Mouse (Mus musculus): ENCODE data around the gene Barx2. TPM values are rescaled to one million over a fixed set of nuclear protein-coding genes. Genes with fewer than 3 reads are reported as not detected.

Barx2 gene
- polyA plus RNA-seq, 1 experiment from 2014 or later: 5.5 TPM

GRCm38 (mm10) chr9:31855668-31856067 is 57.6 kb downstream of the Barx2 start:
- Histone ChIP-seq H3K36me3 (ENCODE audit: control insufficient read depth, insufficient read depth, low read length) (no peaks in the 10 kb centered on the region), H3K4me2 (ENCODE audit: low read depth, low read length) (no peak overlapping the region), H3K4me1 (ENCODE audit: control insufficient read depth, insufficient read depth, low read length) (no peaks in the 10 kb centered on the region), H3K4me3 (ENCODE audit: low read depth, low read length) (no peak overlapping the region), H3K9ac (ENCODE audit: low read depth, low read length) (no peak overlapping the region), H3K9me3 (ENCODE audit: control insufficient read depth, low read length) (no peaks in the 10 kb centered on the region), H3K27ac (replicated peaks; ENCODE audit: low read depth, low read length) (no peak overlapping the region), H3K27me3 (replicated peaks; ENCODE audit: control insufficient read depth, insufficient read depth, low read length) (0 out of 2 replicates have a peak, but pooled peaks cover 3% of the 10 kb centered on the region)
- DNase-seq (ENCODE audit: low spot score): no peak
- no peak for ATAC-seq (ENCODE audit: low read depth)
- WGBS: 80% methylated on average over 6 of the region's 6 CpGs

- Histone ChIP-seq H3K36me3 (ENCODE audit: control insufficient read depth, insufficient read depth, low read length) (no peaks in the 10 kb centered on the region), H3K4me1 (ENCODE audit: control insufficient read depth, insufficient read depth, low read length) (no peaks in the 10 kb centered on the region), H3K27ac (replicated peaks; ENCODE audit: low read depth, low read length) (no peak overlapping the region), H3K9ac (ENCODE audit: low read depth, low read length) (no peak overlapping the region), H3K4me3 (ENCODE audit: low read depth, low read length) (no peak overlapping the region), H3K27me3 (replicated peaks; ENCODE audit: control insufficient read depth, insufficient read depth, low read length) (no peaks in the 10 kb centered on the region), H3K4me2 (ENCODE audit: low read depth, low read length) (no peak overlapping the region), H3K9me3 (ENCODE audit: control insufficient read depth, low read length) (no peaks in the 10 kb centered on the region)
- 61% methylated on average over 8 of the region's 8 CpGs for WGBS
- DNase-seq (ENCODE audit: low spot score): no peak
- ATAC-seq (ENCODE audit: low read depth): no peak
These were observed 61.6 kb downstream of the Barx2 start for GRCm38 (mm10) chr9:31851710-31852109.

DNA sequence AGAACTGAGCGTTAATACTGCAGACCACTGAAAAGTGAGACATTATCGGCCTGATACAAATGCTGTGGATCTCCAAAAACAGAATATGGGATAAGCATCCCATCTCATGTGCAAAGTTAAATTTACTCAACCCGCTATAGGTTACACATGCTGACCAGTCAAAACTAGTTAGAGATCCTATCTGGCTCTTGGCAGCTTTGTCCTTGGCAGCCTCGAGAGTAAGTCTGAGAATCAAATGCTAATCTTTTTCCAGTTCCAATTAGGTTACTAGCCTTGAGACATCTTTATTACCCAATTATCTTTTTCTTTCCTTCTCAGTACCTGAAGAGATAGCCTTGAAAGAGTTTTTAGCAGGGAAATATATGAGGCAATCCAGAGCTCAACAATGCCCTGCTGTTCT is 62.6 kb downstream of the Barx2 start:
- Histone ChIP-seq H3K9ac (ENCODE audit: low read depth, low read length) (no peak overlapping the region), H3K4me2 (ENCODE audit: low read depth, low read length) (no peak overlapping the region), H3K4me3 (ENCODE audit: low read depth, low read length) (no peak overlapping the region), H3K4me1 (ENCODE audit: control insufficient read depth, insufficient read depth, low read length) (no peaks in the 10 kb centered on the region), H3K27ac (replicated peaks; ENCODE audit: low read depth, low read length) (no peak overlapping the region), H3K27me3 (replicated peaks; ENCODE audit: control insufficient read depth, insufficient read depth, low read length) (no peaks in the 10 kb centered on the region), H3K36me3 (ENCODE audit: control insufficient read depth, insufficient read depth, low read length) (no peaks in the 10 kb centered on the region), H3K9me3 (ENCODE audit: control insufficient read depth, low read length) (no peaks in the 10 kb centered on the region)
- DNase-seq (ENCODE audit: low spot score): no peak
- 80% methylated on average over 4 of the region's 4 CpGs for WGBS
- no peak for ATAC-seq (ENCODE audit: low read depth)

DNA sequence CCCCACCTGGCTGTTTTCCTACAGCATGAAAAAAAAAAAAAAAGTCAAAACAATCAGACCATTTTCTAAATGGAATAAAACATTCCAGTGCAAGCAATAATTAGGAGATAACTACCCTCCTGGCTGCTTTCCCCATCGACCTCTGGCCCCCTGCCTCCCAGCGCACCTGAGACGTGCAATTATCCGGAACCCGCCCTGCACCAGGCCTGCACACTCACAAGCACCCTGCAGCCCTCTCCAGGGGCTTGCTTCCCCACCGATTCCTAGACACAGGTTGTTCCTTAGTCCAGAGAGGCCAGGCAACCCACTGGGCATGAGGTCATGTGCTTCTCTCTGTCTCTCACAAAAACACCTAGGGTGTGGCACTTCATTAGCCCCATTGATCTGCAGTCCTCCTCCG is 63.9 kb downstream of the Barx2 start:
- Histone ChIP-seq H3K36me3 (ENCODE audit: control insufficient read depth, insufficient read depth, low read length) (no peaks in the 10 kb centered on the region), H3K4me3 (ENCODE audit: low read depth, low read length) (no peak overlapping the region), H3K27me3 (replicated peaks; ENCODE audit: control insufficient read depth, insufficient read depth, low read length) (no peaks in the 10 kb centered on the region), H3K4me2 (ENCODE audit: low read depth, low read length) (no peak overlapping the region), H3K9me3 (ENCODE audit: control insufficient read depth, low read length) (no peaks in the 10 kb centered on the region), H3K9ac (ENCODE audit: low read depth, low read length) (no peak overlapping the region), H3K27ac (replicated peaks; ENCODE audit: low read depth, low read length) (no peak overlapping the region), H3K4me1 (ENCODE audit: control insufficient read depth, insufficient read depth, low read length) (no peaks in the 10 kb centered on the region)
- WGBS: 60% methylated on average over 7 of the region's 7 CpGs
- DNase-seq (ENCODE audit: low spot score) (no peak), ATAC-seq (ENCODE audit: low read depth) (no peak)

GRCm38 (mm10) chr9:31844614-31845013 is 68.6 kb downstream of the Barx2 start:
- H3K4me3 ChIP-seq (ENCODE audit: low read depth, low read length): no peak overlapping the region
- no peak overlapping the region for H3K4me2 ChIP-seq (ENCODE audit: low read depth, low read length)
- H3K4me1 ChIP-seq (ENCODE audit: control insufficient read depth, insufficient read depth, low read length): 0 out of 2 replicates have a peak, but pooled peaks cover 6% of the 10 kb centered on the region
- H3K27ac ChIP-seq (replicated peaks; ENCODE audit: low read depth, low read length): no peak overlapping the region
- H3K9ac ChIP-seq (ENCODE audit: low read depth, low read length): no peak overlapping the region
- H3K36me3 ChIP-seq (ENCODE audit: control insufficient read depth, insufficient read depth, low read length): no peaks in the 10 kb centered on the region
- WGBS: 56% methylated on average over 5 of the region's 5 CpGs
- no peaks in the 10 kb centered on the region for H3K27me3 ChIP-seq (replicated peaks; ENCODE audit: control insufficient read depth, insufficient read depth, low read length)
- no peaks in the 10 kb centered on the region for H3K9me3 ChIP-seq (ENCODE audit: control insufficient read depth, low read length)
- DNase-seq (ENCODE audit: low spot score) (no peak), ATAC-seq (ENCODE audit: low read depth) (no peak)

GRCm38 (mm10) chr9:31841108-31841815 is 72.0 kb downstream of the Barx2 start:
- no peak overlapping the region for H3K4me2 ChIP-seq (ENCODE audit: low read depth, low read length)
- WGBS: 31% methylated on average over 10 of the region's 10 CpGs
- H3K9me3 ChIP-seq (ENCODE audit: control insufficient read depth, low read length): no peaks in the 10 kb centered on the region
- no peak overlapping the region for H3K4me3 ChIP-seq (ENCODE audit: low read depth, low read length)
- DNase-seq (ENCODE audit: low spot score): peak; percentile 37
- no peak overlapping the region for H3K27ac ChIP-seq (replicated peaks; ENCODE audit: low read depth, low read length)
- H3K9ac ChIP-seq (ENCODE audit: low read depth, low read length): no peak overlapping the region
- 0 out of 2 replicates have a peak, but pooled peaks cover 10% of the 10 kb centered on the region for H3K4me1 ChIP-seq (ENCODE audit: control insufficient read depth, insufficient read depth, low read length)
- H3K36me3 ChIP-seq (ENCODE audit: control insufficient read depth, insufficient read depth, low read length): no peaks in the 10 kb centered on the region
- no peak for ATAC-seq (ENCODE audit: low read depth)
- no peaks in the 10 kb centered on the region for H3K27me3 ChIP-seq (replicated peaks; ENCODE audit: control insufficient read depth, insufficient read depth, low read length)

DNA sequence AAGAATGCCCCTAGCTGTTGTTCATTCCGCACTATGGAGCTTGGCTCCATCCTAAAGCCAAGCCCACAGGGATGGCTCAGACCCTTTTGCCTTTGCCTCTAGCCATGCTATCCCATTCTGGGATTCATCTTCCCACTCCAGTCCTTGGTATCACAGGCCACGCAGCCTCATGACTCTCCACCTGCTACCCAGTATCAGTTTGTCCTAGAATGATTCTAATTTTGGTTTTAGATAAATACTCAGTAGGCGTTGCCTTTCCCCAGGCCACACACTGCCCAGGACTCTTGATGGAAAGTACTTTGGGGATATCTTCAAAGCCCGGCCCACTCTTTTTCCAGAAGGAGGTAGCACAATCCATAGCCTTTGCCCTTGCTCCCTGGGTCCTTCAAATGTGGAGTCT is 72.7 kb downstream of the Barx2 start:
- Histone ChIP-seq H3K4me2 (ENCODE audit: low read depth, low read length) (no peak overlapping the region), H3K27ac (replicated peaks; ENCODE audit: low read depth, low read length) (no peak overlapping the region), H3K36me3 (ENCODE audit: control insufficient read depth, insufficient read depth, low read length) (no peaks in the 10 kb centered on the region), H3K9ac (ENCODE audit: low read depth, low read length) (no peak overlapping the region), H3K27me3 (replicated peaks; ENCODE audit: control insufficient read depth, insufficient read depth, low read length) (no peaks in the 10 kb centered on the region), H3K4me3 (ENCODE audit: low read depth, low read length) (no peak overlapping the region), H3K9me3 (ENCODE audit: control insufficient read depth, low read length) (no peaks in the 10 kb centered on the region), H3K4me1 (ENCODE audit: control insufficient read depth, insufficient read depth, low read length) (0 out of 2 replicates have a peak, but pooled peaks cover 10% of the 10 kb centered on the region)
- 85% methylated on average over 4 of the region's 4 CpGs for WGBS
- DNase-seq (ENCODE audit: low spot score): no peak
- ATAC-seq (ENCODE audit: low read depth): no peak

- Histone ChIP-seq H3K36me3 (ENCODE audit: control insufficient read depth, insufficient read depth, low read length) (no peaks in the 10 kb centered on the region), H3K9ac (ENCODE audit: low read depth, low read length) (no peak overlapping the region), H3K27me3 (replicated peaks; ENCODE audit: control insufficient read depth, insufficient read depth, low read length) (no peaks in the 10 kb centered on the region), H3K27ac (replicated peaks; ENCODE audit: low read depth, low read length) (0 out of 2 replicates have a peak overlapping the region, but pooled peaks have one; percentile 6), H3K9me3 (ENCODE audit: control insufficient read depth, low read length) (no peaks in the 10 kb centered on the region), H3K4me3 (ENCODE audit: low read depth, low read length) (no peak overlapping the region), H3K4me1 (ENCODE audit: control insufficient read depth, insufficient read depth, low read length) (0 out of 2 replicates have a peak, but pooled peaks cover 10% of the 10 kb centered on the region), H3K4me2 (ENCODE audit: low read depth, low read length) (no peak overlapping the region)
- WGBS: 70% methylated on average over 3 of the region's 3 CpGs
- DNase-seq (ENCODE audit: low spot score) (no peak), ATAC-seq (ENCODE audit: low read depth) (no peak)
These were observed 73.2 kb downstream of the Barx2 start for GRCm38 (mm10) chr9:31840037-31840436.
